Mouse (Mus musculus) midbrain, embryonic 11.5 days (tissue): ENCODE measurements around the gene Mbtd1. TPM values are rescaled to one million over a fixed set of nuclear protein-coding genes. Genes with fewer than 3 reads are reported as not detected.

Experiments
- ATAC-seq: fragments of 200-750 bp; cut with Nextera tagmentation; 2 replicates; pipeline ENCODE4 v1.8.0; 2017; ENCODE audit warnings: moderate TSS enrichment, moderate library complexity; ENCODE audit not compliant: low FRiP score
- DNase-seq: peaks from one replicate; pipeline ENCODE4 v3.0.0; 2015; ENCODE audit warnings: low spot score; ENCODE audit errors: missing footprints
- H3K27ac ChIP-seq: fragments of 300-500 bp; sonication (generic); 2 replicates; pipeline ENCODE4 v1.5.1; 2014; ENCODE audit warnings: low read depth, low read length
- H3K27me3 ChIP-seq: fragments of 300-500 bp; sonication (generic); 2 replicates; pipeline ENCODE4 v1.6.1; 2014; ENCODE audit warnings: mild to moderate bottlenecking, low read length, moderate library complexity, mixed read lengths; ENCODE audit not compliant: control insufficient read depth, insufficient read depth
- H3K36me3 ChIP-seq: fragments of 300-500 bp; sonication (generic); 2 replicates; pipeline ENCODE4 v1.6.1; 2014; ENCODE audit warnings: mild to moderate bottlenecking, low read length, moderate library complexity, mixed read lengths; ENCODE audit not compliant: control insufficient read depth, insufficient read depth
- H3K4me1 ChIP-seq: fragments of 300-500 bp; sonication (generic); 2 replicates; pipeline ENCODE4 v1.6.1; 2014; ENCODE audit warnings: low read length; ENCODE audit not compliant: control insufficient read depth, insufficient read depth
- H3K4me2 ChIP-seq: fragments of 300-500 bp; sonication (generic); 2 replicates; pipeline ENCODE4 v1.6.1; 2014; ENCODE audit warnings: mild to moderate bottlenecking, moderate library complexity
- H3K4me3 ChIP-seq: fragments of 300-500 bp; sonication (generic); 2 replicates; pipeline ENCODE4 v1.5.1; 2014; ENCODE audit warnings: low read depth, low read length
- H3K9ac ChIP-seq: fragments of 300-500 bp; sonication (generic); 2 replicates; pipeline ENCODE4 v1.6.1; 2014; ENCODE audit warnings: low read length
- H3K9me3 ChIP-seq: fragments of 300-500 bp; sonication (generic); 2 replicates; pipeline ENCODE4 v1.6.1; 2016; ENCODE audit warnings: low read length; ENCODE audit not compliant: control insufficient read depth
- WGBS: fragments of 180-500 bp; shearing (Covaris S2); extraction: QIAGEN DNeasy Blood & Tissue Kit; methylation state at CpG from one replicate; pipeline ENCODE4 v1.1.7; 2014; 5-methylcytosine and 5-hydroxymethylcytosine counted together
- polyA plus RNA-seq: library from polyadenylated mRNA; unstranded; fragments of >200 nt; fragmentation: Nextera tagmentation; extraction: Ambion mirVana; gene quantifications from 2 replicates; pipeline ENCODE4 v1.2.1, GENCODE M21; 2014

Mbtd1 gene
- polyA plus RNA-seq, 1 experiment from 2014 or later = 30.6 TPM

- Histone ChIP-seq H3K4me1 (peaks cover 16% of the 10 kb centered on the region), H3K36me3 (peaks cover 5% of the 10 kb centered on the region; the same call in 1 of the 2 replicates), H3K4me2 (peak overlapping the region; percentile 81), H3K27ac (no peak overlapping the region), H3K4me3 (peak overlapping the region; percentile 94), H3K9me3 (no peaks in the 10 kb centered on the region), H3K27me3 (no peaks in the 10 kb centered on the region), H3K9ac (no peak overlapping the region; the same call in 1 of the 2 replicates)
- 86% methylated on average over 4 of the region's 4 CpGs for WGBS
- no peak for ATAC-seq
- DNase-seq = no peak
These were observed 1.6 kb upstream of the Mbtd1 start for GRCm38 (mm10) chr11:93884068-93884467.

GRCm38 (mm10) chr11:93884901-93885571 lies 616 bp upstream of the Mbtd1 start:
- Histone ChIP-seq H3K4me3 (peak overlapping the region; percentile 94), H3K36me3 (peaks cover 2% of the 10 kb centered on the region; the same call in 1 of the 2 replicates), H3K4me2 (peak overlapping the region; percentile 81), H3K9ac (peak overlapping the region; percentile 95), H3K27ac (peak overlapping the region; percentile 86), H3K9me3 (no peaks in the 10 kb centered on the region), H3K27me3 (no peaks in the 10 kb centered on the region), H3K4me1 (peaks cover 16% of the 10 kb centered on the region)
- DNase-seq = no peak
- WGBS = under 1% methylated on average over 70 of the region's 81 CpGs
- peak; percentile 45 for ATAC-seq

- peak overlapping the region; percentile 86; the same call in 1 of the 2 replicates for H3K27ac ChIP-seq
- peak overlapping the region; percentile 95 for H3K9ac ChIP-seq
- H3K4me3 ChIP-seq = peak overlapping the region; percentile 94
- no peaks in the 10 kb centered on the region for H3K36me3 ChIP-seq
- H3K4me2 ChIP-seq = peak overlapping the region; percentile 72
- peaks cover 16% of the 10 kb centered on the region for H3K4me1 ChIP-seq
- DNase-seq = peak; percentile 94
- under 1% methylated on average over 25 of the region's 34 CpGs for WGBS
- ATAC-seq = 0 out of 2 replicates have a peak, but pooled peaks have one; percentile 1
- H3K27me3 ChIP-seq = no peaks in the 10 kb centered on the region
- no peaks in the 10 kb centered on the region for H3K9me3 ChIP-seq
These were observed 893 bp downstream of the Mbtd1 start for GRCm38 (mm10) chr11:93886411-93887079.

GRCm38 (mm10) chr11:93887080-93887447 lies 1.4 kb downstream of the Mbtd1 start:
- no peaks in the 10 kb centered on the region for H3K36me3 ChIP-seq
- DNase-seq (peak; percentile 86), ATAC-seq (no peak)
- H3K9ac ChIP-seq = peak overlapping the region; percentile 95
- H3K4me2 ChIP-seq = peak overlapping the region; percentile 72
- peak overlapping the region; percentile 94 for H3K4me3 ChIP-seq
- no peaks in the 10 kb centered on the region for H3K9me3 ChIP-seq
- peaks cover 16% of the 10 kb centered on the region for H3K4me1 ChIP-seq
- WGBS = 8% methylated on average over 4 of the region's 4 CpGs
- no peak overlapping the region for H3K27ac ChIP-seq
- no peaks in the 10 kb centered on the region for H3K27me3 ChIP-seq

- no peak overlapping the region for H3K27ac ChIP-seq
These were observed 12.1 kb downstream of the Mbtd1 start for GRCm38 (mm10) chr11:93897732-93898131.

GRCm38 (mm10) chr11:93906834-93907233 lies 21.2 kb downstream of the Mbtd1 start:
- no peak for ATAC-seq
- Histone ChIP-seq H3K36me3 (peaks cover 12% of the 10 kb centered on the region), H3K9me3 (no peaks in the 10 kb centered on the region), H3K4me2 (no peak overlapping the region), H3K4me3 (no peak overlapping the region), H3K27me3 (no peaks in the 10 kb centered on the region), H3K9ac (no peak overlapping the region), H3K27ac (no peak overlapping the region), H3K4me1 (no peaks in the 10 kb centered on the region)
- WGBS = 84% methylated on average over 4 of the region's 4 CpGs
- peak; percentile 57 for DNase-seq

More at GRCm38 (mm10) chr11:93897732-93898131, 12.1 kb downstream of the Mbtd1 start:
- no peaks in the 10 kb centered on the region for H3K27me3 ChIP-seq
- DNase-seq = no peak
- H3K4me3 ChIP-seq = no peak overlapping the region
- no peaks in the 10 kb centered on the region for H3K4me1 ChIP-seq
- 89% methylated on average over 3 of the region's 3 CpGs for WGBS
- H3K36me3 ChIP-seq = no peaks in the 10 kb centered on the region
- no peak overlapping the region for H3K9ac ChIP-seq
- no peaks in the 10 kb centered on the region for H3K9me3 ChIP-seq
- H3K4me2 ChIP-seq = no peak overlapping the region
- ATAC-seq = no peak

- Histone ChIP-seq H3K4me3 (no peak overlapping the region), H3K9ac (no peak overlapping the region)
- no peak for ATAC-seq
These were observed 22.2 kb downstream of the Mbtd1 start for GRCm38 (mm10) chr11:93907839-93908238.

GRCm38 (mm10) chr11:93908829-93909228 lies 23.2 kb downstream of the Mbtd1 start:
- Histone ChIP-seq H3K4me1 (no peaks in the 10 kb centered on the region), H3K9ac (no peak overlapping the region), H3K36me3 (peaks cover 12% of the 10 kb centered on the region), H3K4me2 (no peak overlapping the region), H3K27me3 (no peaks in the 10 kb centered on the region), H3K4me3 (no peak overlapping the region), H3K9me3 (no peaks in the 10 kb centered on the region), H3K27ac (no peak overlapping the region)
- 92% methylated on average over 9 of the region's 9 CpGs for WGBS
- ATAC-seq = no peak
- no peak for DNase-seq

More at GRCm38 (mm10) chr11:93907839-93908238, 22.2 kb downstream of the Mbtd1 start:
- no peaks in the 10 kb centered on the region for H3K4me1 ChIP-seq
- H3K27ac ChIP-seq = no peak overlapping the region
- no peak overlapping the region for H3K4me2 ChIP-seq
- peaks cover 12% of the 10 kb centered on the region for H3K36me3 ChIP-seq
- H3K27me3 ChIP-seq = no peaks in the 10 kb centered on the region
- WGBS = 93% methylated on average over 3 of the region's 3 CpGs
- no peak for DNase-seq
- no peaks in the 10 kb centered on the region for H3K9me3 ChIP-seq

GRCm38 (mm10) chr11:93911603-93912002 lies 26.0 kb downstream of the Mbtd1 start:
- Histone ChIP-seq H3K9me3 (no peaks in the 10 kb centered on the region), H3K4me2 (no peak overlapping the region), H3K27me3 (no peaks in the 10 kb centered on the region), H3K9ac (no peak overlapping the region), H3K4me1 (no peaks in the 10 kb centered on the region), H3K4me3 (no peak overlapping the region), H3K36me3 (peaks cover 14% of the 10 kb centered on the region), H3K27ac (no peak overlapping the region)
- peak; percentile 44 for DNase-seq
- no peak for ATAC-seq
- WGBS = 92% methylated on average over 3 of the region's 3 CpGs
